Mouse (Mus musculus) liver, embryonic 14.5 days (tissue): Measurements from ENCODE around the gene Nr1h3.

Source experiments
- CTCF ChIP-seq: IDR thresholded peaks from 2 replicates; pipeline ENCODE4 v1.5.1; 2016; ENCODE audit warnings: antibody characterized with exemption, low read depth, control low read depth
- EP300 ChIP-seq: IDR thresholded peaks from 2 replicates; pipeline ENCODE4 v1.6.1; 2016; ENCODE audit warnings: antibody characterized with exemption, low read depth

DNA sequence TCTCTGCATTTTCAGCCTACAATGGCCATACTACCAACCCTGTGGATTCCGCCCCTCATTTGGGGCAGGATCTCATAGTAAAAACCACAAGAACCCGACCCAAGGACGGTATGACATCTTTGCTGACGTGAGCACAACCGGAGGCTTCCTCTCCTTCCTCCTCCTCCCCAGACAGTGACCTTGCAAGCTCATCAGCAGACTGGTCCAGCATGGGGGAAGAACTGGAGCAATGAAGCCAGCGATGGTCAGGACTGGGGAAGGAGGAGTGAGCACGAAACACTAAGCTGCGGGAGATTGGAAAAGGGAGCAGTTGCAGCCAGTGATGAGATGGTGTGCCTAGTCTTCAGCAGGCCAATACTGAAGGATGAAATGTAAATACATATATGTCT is 20.6 kb downstream of the Nr1h3 start:
- TF ChIP-seq CTCF (no peak), EP300 (no peak)
